Mouse (Mus musculus): ENCODE measurements at regions not wholly inside any gene's neighbourhood (a gene's known extent, or its start where the extent isn't known, plus 50 kb on each side); places are given as distances from the start of the nearest gene placed in this dataset.

DNA sequence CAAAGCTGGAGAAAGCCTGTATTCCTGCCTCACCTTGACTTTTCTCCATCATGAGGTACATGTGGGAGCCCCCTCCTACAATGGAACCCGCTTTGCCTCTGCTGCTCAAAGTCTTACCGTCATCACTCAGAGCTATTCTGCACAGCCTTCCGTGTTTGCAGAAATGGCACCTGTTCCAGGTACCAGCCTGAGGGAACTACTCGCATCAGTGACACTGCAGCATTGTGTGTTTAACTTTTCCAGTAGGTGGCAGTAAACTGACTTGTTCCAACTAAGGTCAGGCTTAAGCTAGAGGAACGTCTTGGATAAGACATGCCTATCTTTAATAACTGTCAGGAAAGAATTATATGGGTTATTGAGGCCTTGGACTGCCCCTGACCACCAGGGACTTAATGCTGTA is 71.4 kb downstream of the Fam173b start:
- WGBS, result 50% methylated on average over 5 of the region's 5 CpGs
- Histone ChIP-seq H3K27me3 (ENCODE audit: control insufficient read depth, insufficient read depth, low read length) (no peaks in the 10 kb centered on the region), H3K4me3 (ENCODE audit: extremely low read depth, insufficient read depth, insufficient read length) (no peak overlapping the region), H3K4me1 (ENCODE audit: control insufficient read depth, insufficient read depth, insufficient read length) (no peaks in the 10 kb centered on the region), H3K27ac (ENCODE audit: insufficient read depth, low read length) (no peak overlapping the region), H3K36me3 (ENCODE audit: control insufficient read depth, insufficient read depth, low read length) (no peaks in the 10 kb centered on the region)
- DNase-seq (ENCODE audit: low read depth in 1 of 2, low spot score in 2 of 2), result no peak
- TF ChIP-seq CTCF (IDR thresholded peaks at IDR 0.05; ENCODE audit: extremely low read depth, insufficient read depth, insufficient read length, insufficient replicate concordance) (no peak), POLR2A (IDR thresholded peaks at IDR 0.05; ENCODE audit: low read depth, low read length) (no peak)

DNA sequence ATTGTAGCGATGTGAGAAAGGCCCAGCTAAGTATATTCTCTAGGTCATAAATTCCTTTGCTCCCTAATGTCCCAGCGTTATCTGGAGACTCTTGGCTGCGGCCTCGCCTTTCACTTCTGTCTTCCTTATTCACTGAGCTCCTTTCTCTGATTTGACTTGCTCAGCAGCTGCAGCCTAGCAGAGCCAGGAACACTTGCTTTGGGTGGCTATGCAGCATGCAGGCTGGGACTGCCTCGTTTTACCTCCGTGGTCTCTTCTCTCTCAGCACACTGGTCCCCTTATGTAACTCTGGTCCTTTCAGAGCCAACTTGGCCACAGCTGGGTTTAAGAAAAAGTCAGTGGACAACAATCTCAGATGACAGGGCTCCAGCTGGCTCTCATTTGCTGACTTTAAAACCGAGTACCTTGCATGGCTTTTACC is 75.1 kb downstream of the Fam173b start:
- Histone ChIP-seq H3K4me3 (ENCODE audit: extremely low read depth, insufficient read depth, insufficient read length) (no peak overlapping the region), H3K27me3 (ENCODE audit: control insufficient read depth, insufficient read depth, low read length) (no peaks in the 10 kb centered on the region), H3K4me1 (ENCODE audit: control insufficient read depth, insufficient read depth, insufficient read length) (no peaks in the 10 kb centered on the region), H3K36me3 (ENCODE audit: control insufficient read depth, insufficient read depth, low read length) (no peaks in the 10 kb centered on the region), H3K27ac (ENCODE audit: insufficient read depth, low read length) (no peak overlapping the region)
- TF ChIP-seq POLR2A (IDR thresholded peaks at IDR 0.05; ENCODE audit: low read depth, low read length) (no peak), CTCF (IDR thresholded peaks at IDR 0.05; ENCODE audit: extremely low read depth, insufficient read depth, insufficient read length, insufficient replicate concordance) (no peak)
- WGBS, result 61% methylated on average over 7 of the region's 7 CpGs
- no peak for DNase-seq (ENCODE audit: low read depth in 1 of 2, low spot score in 2 of 2)

DNA sequence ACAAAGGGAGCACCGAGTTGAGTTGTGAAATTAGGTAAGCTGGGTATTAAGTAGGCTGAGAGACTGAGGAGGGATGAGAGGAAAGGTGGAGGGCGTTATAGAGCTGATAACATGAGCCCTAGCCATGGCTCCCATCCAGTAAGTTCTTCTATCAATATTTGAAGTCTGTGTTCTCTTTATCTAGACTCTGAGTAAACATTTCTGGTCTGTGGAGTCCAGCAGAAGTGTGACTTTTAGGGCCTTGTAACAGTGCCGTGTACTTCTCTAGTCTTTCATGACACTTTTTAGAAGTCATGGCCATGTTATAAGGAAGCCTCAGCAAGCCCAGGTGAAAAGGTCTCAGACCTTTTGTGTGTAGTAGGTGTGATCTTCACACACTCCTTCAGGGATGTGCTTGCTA is 91.5 kb downstream of the Fam173b start:
- Histone ChIP-seq H3K36me3 (ENCODE audit: control insufficient read depth, insufficient read depth, low read length) (no peaks in the 10 kb centered on the region), H3K4me3 (ENCODE audit: extremely low read depth, insufficient read depth, insufficient read length) (no peak overlapping the region), H3K27me3 (ENCODE audit: control insufficient read depth, insufficient read depth, low read length) (no peaks in the 10 kb centered on the region), H3K27ac (ENCODE audit: insufficient read depth, low read length) (no peak overlapping the region), H3K4me1 (ENCODE audit: control insufficient read depth, insufficient read depth, insufficient read length) (no peaks in the 10 kb centered on the region)
- TF ChIP-seq CTCF (IDR thresholded peaks at IDR 0.05; ENCODE audit: extremely low read depth, insufficient read depth, insufficient read length, insufficient replicate concordance), result no peak
- TF ChIP-seq POLR2A (IDR thresholded peaks at IDR 0.05; ENCODE audit: low read depth, low read length), result no peak
- DNase-seq (ENCODE audit: low read depth in 1 of 2, low spot score in 2 of 2), result no peak
- WGBS, result 80% methylated on average over 3 of the region's 3 CpGs

DNA sequence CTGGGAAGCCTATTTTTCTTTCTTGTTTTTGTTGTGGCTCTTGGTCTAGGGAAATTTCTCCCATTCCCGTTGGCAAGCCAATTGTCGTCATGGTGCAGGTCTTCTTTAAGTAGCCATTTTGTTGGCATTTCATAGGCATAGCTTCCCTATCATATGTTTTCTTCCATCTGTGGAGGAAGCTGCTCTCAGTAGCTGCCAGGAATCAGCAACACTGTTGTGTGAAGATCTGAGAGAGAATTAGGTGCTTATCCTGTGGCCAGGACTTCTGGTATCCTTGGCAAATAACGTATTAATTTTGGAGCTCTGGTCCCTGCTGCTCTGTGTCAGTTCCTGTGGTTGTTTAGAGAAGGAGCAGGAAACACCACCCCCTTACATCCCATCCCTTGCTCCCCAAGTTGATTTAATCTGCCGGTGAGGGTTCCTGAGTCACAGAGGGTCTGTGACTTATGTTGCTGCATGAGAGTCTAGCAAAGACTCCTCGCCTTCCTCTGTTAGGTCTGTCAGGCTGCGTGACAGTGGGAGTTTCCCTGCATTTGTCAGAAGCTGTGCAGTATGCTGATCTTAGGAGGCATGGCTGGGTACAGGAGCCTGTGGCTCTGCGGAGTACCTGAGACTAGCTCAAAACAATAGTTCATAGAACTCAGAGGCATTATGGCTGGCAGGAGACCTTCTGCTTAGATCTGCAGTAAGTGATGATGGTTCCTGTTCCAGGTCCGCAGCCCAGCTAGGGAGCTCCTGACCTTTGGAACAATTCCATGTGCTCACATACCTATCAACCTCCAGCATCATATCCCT is 93.4 kb downstream of the Fam173b start:
- no peak for DNase-seq (ENCODE audit: low read depth in 1 of 2, low spot score in 2 of 2)
- 78% methylated on average over 8 of the region's 8 CpGs for WGBS
- Histone ChIP-seq H3K27ac (ENCODE audit: insufficient read depth, low read length) (no peak overlapping the region), H3K4me3 (ENCODE audit: extremely low read depth, insufficient read depth, insufficient read length) (no peak overlapping the region), H3K36me3 (ENCODE audit: control insufficient read depth, insufficient read depth, low read length) (no peaks in the 10 kb centered on the region), H3K4me1 (ENCODE audit: control insufficient read depth, insufficient read depth, insufficient read length) (no peaks in the 10 kb centered on the region), H3K27me3 (ENCODE audit: control insufficient read depth, insufficient read depth, low read length) (no peaks in the 10 kb centered on the region)
- no peak for TF ChIP-seq POLR2A (IDR thresholded peaks at IDR 0.05; ENCODE audit: low read depth, low read length)
- TF ChIP-seq CTCF (IDR thresholded peaks at IDR 0.05; ENCODE audit: extremely low read depth, insufficient read depth, insufficient read length, insufficient replicate concordance), result no peak

DNA sequence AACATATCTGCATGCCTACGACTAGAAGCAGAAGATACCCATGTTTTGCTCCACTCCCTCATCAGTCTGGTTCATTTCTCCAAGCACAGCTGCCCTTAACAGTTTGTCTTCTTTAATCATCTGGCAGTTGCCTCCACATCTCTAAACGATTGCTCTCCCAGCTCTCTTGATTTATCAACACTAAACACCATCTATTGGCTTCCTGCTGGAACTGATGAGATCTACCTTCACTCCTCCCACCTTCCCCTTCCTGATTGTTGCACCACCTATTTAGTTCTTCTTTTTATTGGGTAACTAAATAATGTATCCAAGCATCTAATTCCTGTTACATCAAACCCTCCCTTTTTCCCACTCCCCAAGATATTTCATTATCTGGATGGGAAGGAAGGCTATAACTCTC is 101.7 kb downstream of the Fam173b start:
- Histone ChIP-seq H3K27ac (ENCODE audit: insufficient read depth, low read length) (no peak overlapping the region), H3K4me3 (ENCODE audit: extremely low read depth, insufficient read depth, insufficient read length) (no peak overlapping the region), H3K4me1 (ENCODE audit: control insufficient read depth, insufficient read depth, insufficient read length) (no peaks in the 10 kb centered on the region), H3K27me3 (ENCODE audit: control insufficient read depth, insufficient read depth, low read length) (no peaks in the 10 kb centered on the region), H3K36me3 (ENCODE audit: control insufficient read depth, insufficient read depth, low read length) (no peaks in the 10 kb centered on the region)
- TF ChIP-seq CTCF (IDR thresholded peaks at IDR 0.05; ENCODE audit: extremely low read depth, insufficient read depth, insufficient read length, insufficient replicate concordance) (no peak), POLR2A (IDR thresholded peaks at IDR 0.05; ENCODE audit: low read depth, low read length) (no peak)
- DNase-seq (ENCODE audit: low read depth in 1 of 2, low spot score in 2 of 2), result no peak
- WGBS, result 62% methylated on average over 2 of the region's 2 CpGs

DNA sequence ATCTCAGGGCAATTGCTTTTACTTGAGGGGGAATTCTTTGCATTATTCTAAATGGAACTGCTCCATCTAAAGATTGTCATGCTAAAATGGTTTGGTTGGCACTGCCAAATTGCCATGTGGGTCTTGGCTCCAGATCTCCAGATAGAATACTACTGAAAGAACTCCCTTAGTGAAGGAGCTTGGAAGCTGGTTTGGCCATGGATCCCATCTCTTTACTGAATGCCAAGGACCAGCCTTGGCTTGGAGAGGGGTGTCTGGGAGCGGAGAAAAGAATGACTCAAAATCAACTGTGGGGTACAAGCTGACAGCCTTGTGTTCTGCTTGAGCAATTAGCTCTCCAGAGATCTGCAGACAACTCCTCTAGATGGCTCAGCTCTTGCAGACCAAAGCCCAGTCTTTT is 105.8 kb downstream of the Fam173b start:
- TF ChIP-seq POLR2A (IDR thresholded peaks at IDR 0.05; ENCODE audit: low read depth, low read length) (no peak), CTCF (IDR thresholded peaks at IDR 0.05; ENCODE audit: extremely low read depth, insufficient read depth, insufficient read length, insufficient replicate concordance) (no peak)
- Histone ChIP-seq H3K27me3 (ENCODE audit: control insufficient read depth, insufficient read depth, low read length) (no peaks in the 10 kb centered on the region), H3K4me3 (ENCODE audit: extremely low read depth, insufficient read depth, insufficient read length) (no peak overlapping the region), H3K27ac (ENCODE audit: insufficient read depth, low read length) (no peak overlapping the region), H3K36me3 (ENCODE audit: control insufficient read depth, insufficient read depth, low read length) (no peaks in the 10 kb centered on the region), H3K4me1 (ENCODE audit: control insufficient read depth, insufficient read depth, insufficient read length) (no peaks in the 10 kb centered on the region; the same call in 1 of the 2 replicates)
- 88% methylated on average over 1 of the region's 1 CpGs for WGBS
- DNase-seq (ENCODE audit: low read depth in 1 of 2, low spot score in 2 of 2), result no peak

DNA sequence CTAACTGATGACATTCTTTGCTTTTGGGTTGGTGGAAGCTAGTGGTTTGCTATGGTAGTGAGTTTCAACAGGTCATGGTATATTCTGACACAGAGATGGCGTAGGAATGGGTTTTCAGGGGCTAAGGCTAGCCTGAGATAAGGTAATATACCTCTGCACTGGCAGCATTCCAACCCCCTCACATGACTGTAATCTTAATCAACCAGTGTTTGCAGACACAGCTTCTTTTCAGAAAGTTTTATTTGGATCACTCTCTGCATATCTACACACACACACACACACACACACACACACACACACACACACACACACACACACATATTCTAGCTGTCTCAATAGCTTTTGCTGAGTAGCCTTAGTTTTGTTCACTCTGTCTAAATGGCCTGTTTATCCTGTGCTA is 119.4 kb downstream of the Fam173b start:
- no peak for TF ChIP-seq POLR2A (IDR thresholded peaks at IDR 0.05; ENCODE audit: low read depth, low read length)
- H3K4me1 ChIP-seq (ENCODE audit: control insufficient read depth, insufficient read depth, insufficient read length), result no peaks in the 10 kb centered on the region
- H3K4me3 ChIP-seq (ENCODE audit: extremely low read depth, insufficient read depth, insufficient read length), result no peak overlapping the region
- no peaks in the 10 kb centered on the region for H3K36me3 ChIP-seq (ENCODE audit: control insufficient read depth, insufficient read depth, low read length)
- no peak for DNase-seq (ENCODE audit: low read depth in 1 of 2, low spot score in 2 of 2)
- 56% methylated on average over 1 of the region's 1 CpGs for WGBS
- no peak overlapping the region for H3K27ac ChIP-seq (ENCODE audit: insufficient read depth, low read length)
- H3K27me3 ChIP-seq (ENCODE audit: control insufficient read depth, insufficient read depth, low read length), result no peaks in the 10 kb centered on the region
